7 mouse cellular contexts compared by ENCODE assay signal in genomic region chr11:69981141-69981762, GRCm38 (mm10). TPM values are rescaled to one million over a fixed set of nuclear protein-coding genes. Genes with fewer than 3 reads are reported as not detected.
DNase-seq lines count a peak whose midpoint lies in the region; ATAC-seq and TF ChIP-seq lines count a peak whose summit lies in the region.

TSS of gene Ctdnep1 (plus strand) at chr11:69981156.

- peak within 1 kb of the TSS; percentile 91 for H3K4me2 ChIP-seq in hindbrain, postnatal 0 days (ENCODE audit: low read depth, low read length)
- H3K4me2 ChIP-seq in liver, embryonic 14.5 days (ENCODE audit: low read depth), result peak within 1 kb of the TSS; percentile 95

- TF ChIP-seq EP300 in liver, embryonic 14.5 days (IDR thresholded peaks at IDR 0.05; ENCODE audit: low read depth), result no peak

- no peak for TF ChIP-seq POLR2A in brain, embryonic 14.5 days (IDR thresholded peaks at IDR 0.05; ENCODE audit: borderline replicate concordance, extremely low read depth, insufficient read depth, insufficient read length, poor library complexity, severe bottlenecking)

- H3K9ac ChIP-seq in hindbrain, postnatal 0 days (replicated peaks; ENCODE audit: low read length), result peak within 1 kb of the TSS; percentile 92
- H3K9ac ChIP-seq in liver, embryonic 14.5 days (replicated peaks), result peak within 1 kb of the TSS; percentile 98

- no peak for ATAC-seq in hindbrain, postnatal 0 days
- no peak for ATAC-seq in liver, embryonic 14.5 days (ENCODE audit: insufficient read depth)

- peak within 1 kb of the TSS; percentile 86 for H3K4me3 ChIP-seq in hindbrain, postnatal 0 days (ENCODE audit: low read length)
- peak within 1 kb of the TSS; percentile 97 to 98 for H3K4me3 ChIP-seq in liver, embryonic 14.5 days (ENCODE audit: insufficient read depth in 1 of 2, low read depth in 2 of 2, low read length in 2 of 2)

- peak within 1 kb of the TSS; percentile 99 for H3K27ac ChIP-seq in hindbrain, postnatal 0 days
- peak within 1 kb of the TSS; percentile 89 for H3K27ac ChIP-seq in liver, embryonic 14.5 days

- no peak for DNase-seq in thymus, postnatal 0 days (ENCODE audit: low spot score)
- DNase-seq in thymus, adult 18-20 months, result no peak
- DNase-seq in brain, embryonic 14.5 days (ENCODE audit: low read depth), result no peak
- no peak for DNase-seq in gastrocnemius, postnatal 10 days
- DNase-seq in hindbrain, postnatal 0 days (ENCODE audit: low spot score), result peak; percentile 27
- no peak for DNase-seq in liver, embryonic 14.5 days (ENCODE audit: low read depth in 3 of 3, low spot score in 3 of 3)
- peak; percentile 33 to 75 for DNase-seq in spleen, postnatal 4 days (ENCODE audit: low spot score in 2 of 2)

- peaks cover 13% of the 10 kb centered on the region for H3K4me1 ChIP-seq in hindbrain, postnatal 0 days (ENCODE audit: insufficient read depth, low read length)
- H3K4me1 ChIP-seq in liver, embryonic 14.5 days (replicated peaks; ENCODE audit: control insufficient read depth in 2 of 2, insufficient read depth in 2 of 2, low read length in 1 of 2), result peaks cover 15 to 18% of the 10 kb centered on the region in 2 experiments

- no peak for TF ChIP-seq CTCF in brain, embryonic 14.5 days (IDR thresholded peaks at IDR 0.05; ENCODE audit: borderline replicate concordance, extremely low read depth, insufficient read depth, insufficient read length)
- no peak for TF ChIP-seq CTCF in hindbrain, postnatal 0 days (IDR thresholded peaks at IDR 0.05; ENCODE audit: low read depth)
- no peak for TF ChIP-seq CTCF in liver, embryonic 14.5 days (IDR thresholded peaks at IDR 0.05; ENCODE audit: low read depth)

- no peaks in the 10 kb centered on the region for H3K27me3 ChIP-seq in hindbrain, postnatal 0 days (ENCODE audit: insufficient read depth, low read length)
- no peaks in the 10 kb centered on the region for H3K27me3 ChIP-seq in liver, embryonic 14.5 days (ENCODE audit: control insufficient read depth, insufficient read depth, low read length)

- H3K36me3 ChIP-seq in hindbrain, postnatal 0 days (ENCODE audit: insufficient read depth, low read length), result peaks cover 17% of the 10 kb centered on the region
- peaks cover 27% of the 10 kb centered on the region for H3K36me3 ChIP-seq in liver, embryonic 14.5 days (replicated peaks; ENCODE audit: control insufficient read depth, insufficient read depth, low read depth)

- WGBS in hindbrain, postnatal 0 days, result 0% methylated on average over 28 of the region's 43 CpGs
- under 1% methylated on average over 40 of the region's 43 CpGs for WGBS in liver, embryonic 14.5 days (ENCODE audit: insufficient replicate concordance)

- no peaks in the 10 kb centered on the region for H3K9me3 ChIP-seq in hindbrain, postnatal 0 days (ENCODE audit: low read length)
- H3K9me3 ChIP-seq in liver, embryonic 14.5 days (ENCODE audit: control insufficient read depth, low read length), result no peaks in the 10 kb centered on the region

RNA-seq across cellular contexts. Expression of gene Ctdnep1, which starts in this region (rescaled TPM):
- 24.1 and 25.6 TPM in 2 replicates for polyA plus RNA-seq in thymus, postnatal 0 days (2015; fragmentation: Nextera tagmentation; extraction: Ambion mirVana)
- 98.1 and 110 TPM in 2 replicates for polyA plus RNA-seq in brain, embryonic 14.5 days (2012; rRNA removed)
- total RNA-seq in gastrocnemius, postnatal 10 days (2021), result 100 to 1,000 TPM; 237 to 249 TPM
- 37.7 and 40.9 TPM in 2 replicates for total RNA-seq in hindbrain, postnatal 0 days (2014; rRNA removed)
- polyA plus RNA-seq in hindbrain, postnatal 0 days (2015; fragmentation: Nextera tagmentation; extraction: Ambion mirVana), result 24.7 and 25.0 TPM in 2 replicates
- polyA plus RNA-seq in liver, embryonic 14.5 days (2012; rRNA removed), result 23.6 and 32.3 TPM in 2 replicates
- polyA plus RNA-seq in liver, embryonic 14.5 days (2014; fragmentation: Nextera tagmentation; extraction: Ambion mirVana), result 9.7 and 10.7 TPM in 2 replicates

Comparison
In these comparisons a context has a peak if more than half of its experiments do, and no peak if none do; other contexts are left out.
1. DNase-seq: peak in hindbrain, postnatal 0 days (single experiment) and spleen, postnatal 4 days (2 of 2); none in thymus, postnatal 0 days (single experiment), thymus, adult 18-20 months (0 of 2), brain, embryonic 14.5 days (single experiment), gastrocnemius, postnatal 10 days (single experiment) and liver, embryonic 14.5 days (0 of 3).